Mouse (Mus musculus): Measurements from ENCODE around the gene Pitpna.
"Not testable (repeated sequence)": the region's sequence is repeated elsewhere in the genome, so short reads cannot be mapped to it uniquely, and the experiment has no call there.

The Pitpna gene

GRCm38 (mm10) chr11:75587493-75588284, at the start of gene Pitpna:
Pitpna (plus strand) TSS chr11:75588097.
- peak; percentile 97 to 98 for DNase-seq

DNA sequence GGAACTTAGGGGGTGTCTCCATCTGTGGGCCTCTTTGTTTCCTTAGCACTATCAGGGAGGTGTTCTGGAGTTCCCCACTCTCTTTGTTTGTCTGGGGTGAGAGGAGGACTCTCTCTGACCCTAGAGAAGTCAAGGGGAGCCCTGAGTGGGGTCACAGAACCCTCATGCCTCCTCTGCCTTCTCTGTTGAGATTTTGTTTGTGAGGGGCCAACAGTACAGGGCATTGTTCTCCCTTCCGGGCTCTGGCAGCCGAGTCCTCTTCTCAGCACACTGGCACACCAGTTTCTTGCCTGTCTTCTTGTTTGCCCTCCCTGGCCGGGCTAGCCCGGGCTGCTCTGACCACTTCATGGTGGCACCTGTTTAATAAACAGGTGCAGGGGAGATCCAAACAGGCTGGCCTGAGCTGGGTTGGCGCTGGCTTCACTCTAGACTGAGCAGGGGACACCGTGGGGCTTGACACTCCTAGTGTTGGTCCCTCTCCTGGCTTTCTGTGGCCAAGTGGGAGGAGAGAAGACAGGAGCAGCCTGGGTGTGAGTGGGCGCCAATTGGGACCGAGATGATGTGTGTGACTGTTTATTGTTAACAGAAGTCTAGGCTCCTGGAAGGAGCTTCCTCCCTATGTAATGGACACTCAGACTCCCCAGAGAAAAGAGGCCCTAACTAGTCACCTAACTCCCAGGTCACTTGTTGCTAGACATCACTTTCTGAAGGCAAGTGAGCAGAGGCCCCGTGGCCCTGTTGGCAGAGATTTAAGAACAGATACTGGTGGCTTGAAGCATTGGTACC, 49.5 kb upstream of the Pitpna start:
- no peak for DNase-seq

- DNase-seq, result no peak
Observed at GRCm38 (mm10) chr11:75538970-75539299, 49.0 kb upstream of the Pitpna start.

DNA sequence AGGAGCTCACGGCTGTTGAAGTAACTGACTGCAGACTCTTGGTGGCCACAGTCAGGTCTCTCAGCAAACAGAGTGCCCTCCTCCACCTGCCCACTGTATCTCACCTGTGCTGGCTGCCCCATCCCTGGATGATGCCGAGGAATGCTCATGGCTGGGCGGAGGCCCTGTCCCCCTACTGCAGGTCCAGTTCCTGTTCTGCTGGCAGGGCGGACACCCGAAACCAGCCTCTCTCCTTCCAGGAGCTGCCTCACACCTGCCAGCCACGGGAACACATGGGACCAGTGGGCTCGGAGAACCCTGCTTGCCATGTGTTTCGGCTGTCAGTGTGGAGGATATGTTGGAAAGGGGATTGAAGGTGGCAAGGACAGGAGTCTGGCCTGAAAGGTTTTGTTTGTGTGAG, 47.7 kb upstream of the Pitpna start:
- DNase-seq, result no peak

DNA sequence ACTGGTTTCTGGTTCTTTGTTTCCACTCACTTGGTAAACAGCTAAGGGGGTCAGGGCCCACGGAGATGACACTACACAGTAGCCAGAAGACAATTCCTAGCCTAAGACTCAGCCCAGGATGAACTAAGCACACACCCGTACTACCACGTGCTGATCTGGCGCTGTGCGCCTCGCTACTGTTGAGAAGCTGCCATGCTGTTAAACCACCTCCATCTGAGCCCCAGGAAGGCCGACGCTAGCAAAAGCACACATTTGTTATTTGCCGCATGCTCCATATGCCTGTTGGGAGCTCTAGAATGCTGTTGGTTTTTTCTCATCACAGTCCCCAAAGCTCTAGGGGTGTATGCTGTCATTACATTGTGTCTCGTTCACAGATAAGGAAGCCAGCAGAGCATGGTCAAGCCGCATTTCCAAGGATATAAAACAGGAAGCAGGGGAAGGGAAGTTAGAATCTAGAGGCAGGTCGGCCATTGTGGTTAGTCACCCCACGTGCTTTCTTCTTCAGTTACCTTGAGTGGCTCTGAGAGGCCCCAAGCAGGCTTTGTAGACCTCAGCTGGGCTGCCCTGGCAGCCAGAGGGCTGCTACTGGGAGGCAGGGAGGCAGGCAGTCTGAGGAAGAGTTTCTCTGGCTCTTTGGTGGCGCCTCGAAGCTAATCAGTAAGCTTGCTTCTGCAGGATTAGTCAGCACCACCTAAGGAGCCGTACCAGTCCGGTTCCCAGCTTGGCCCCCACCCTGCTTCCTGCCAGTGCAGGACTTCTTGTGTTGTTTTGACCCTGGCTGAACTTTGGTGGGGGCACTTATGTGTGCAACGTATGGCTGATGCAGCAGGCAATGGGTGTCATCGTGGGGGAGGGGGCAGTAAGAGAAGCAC, 47.0 kb upstream of the Pitpna start:
- peak in 1 of 2 experiments; percentile 43 for DNase-seq

DNA sequence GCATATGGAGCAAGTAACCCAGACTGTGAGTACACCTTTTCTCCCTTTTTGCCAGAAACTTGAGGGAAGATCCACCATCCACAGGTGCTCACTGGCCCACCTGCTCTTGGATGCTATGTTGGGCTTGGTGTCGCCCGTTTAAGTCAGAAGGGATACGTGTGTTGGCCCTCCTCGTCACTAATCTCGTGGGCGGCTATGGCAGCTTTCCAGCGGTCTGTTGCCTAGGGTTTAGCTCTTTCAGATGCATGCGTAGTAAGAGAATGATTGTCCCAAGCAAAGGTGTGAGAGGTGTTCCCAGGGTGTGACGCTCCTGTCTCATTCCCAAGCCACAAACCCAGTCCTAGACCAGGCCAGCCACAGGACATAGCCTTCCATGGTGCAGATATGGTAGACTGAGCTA, 43.2 kb upstream of the Pitpna start:
- DNase-seq, result no peak

DNA sequence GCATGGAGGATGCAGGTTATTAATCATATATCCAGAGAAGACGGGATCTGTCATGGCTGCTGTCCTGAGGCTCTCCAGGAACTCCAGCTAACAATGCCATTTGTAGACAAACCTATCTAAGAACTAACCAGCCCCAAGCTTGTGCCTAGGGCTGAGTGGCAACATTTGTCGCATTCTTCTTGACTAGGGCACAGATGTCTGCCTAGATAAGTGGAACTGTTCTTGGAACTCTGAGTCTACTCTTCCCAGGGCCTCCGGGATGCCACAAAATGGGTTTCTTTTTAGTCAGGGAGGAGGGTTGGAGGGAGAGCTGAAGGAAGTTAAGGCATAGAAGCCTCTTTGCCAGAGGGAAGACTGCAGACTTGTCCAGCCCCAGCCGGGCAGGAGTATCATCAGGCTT, 41.8 kb upstream of the Pitpna start:
- no peak for DNase-seq

- DNase-seq, result no peak
Observed at GRCm38 (mm10) chr11:75549658-75550111, 38.2 kb upstream of the Pitpna start.

DNA sequence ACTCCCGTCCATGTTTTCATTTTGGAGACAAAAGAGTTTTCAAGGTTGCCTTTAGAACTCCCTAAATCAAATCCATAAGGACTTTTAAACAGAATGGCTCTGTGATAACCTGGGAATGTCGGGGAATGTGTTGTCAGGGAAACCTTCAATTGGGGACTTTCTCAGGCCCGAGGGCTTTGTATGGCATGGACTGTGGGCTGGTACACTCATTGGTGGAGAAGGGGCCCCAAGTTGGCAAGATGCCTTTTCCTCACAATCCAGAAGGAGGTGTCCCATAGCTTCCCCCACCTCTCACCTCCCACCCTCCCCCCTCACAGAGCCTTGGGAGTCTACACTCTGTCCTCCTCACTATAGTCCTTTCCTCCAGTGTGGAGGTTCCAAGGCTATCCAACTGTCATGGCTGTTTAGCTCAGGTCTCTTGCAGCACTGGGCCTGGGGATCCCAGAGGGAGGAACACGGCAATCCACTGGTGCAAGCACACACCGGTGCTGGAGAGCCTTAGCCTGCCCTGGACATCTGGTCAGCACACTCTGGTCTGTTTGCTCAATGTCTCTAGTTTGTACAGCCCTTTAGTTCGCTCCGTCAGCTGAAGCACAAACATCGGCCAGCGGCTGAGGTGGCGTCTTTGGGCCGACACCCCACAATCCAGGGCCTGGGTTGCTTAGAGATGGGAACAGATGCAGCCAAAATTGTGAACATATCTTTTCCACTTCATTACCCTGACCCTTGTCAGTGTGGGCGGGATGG, 37.5 kb upstream of the Pitpna start:
- DNase-seq, result no peak

- DNase-seq, result peak in 1 of 2 experiments; percentile 48
Observed at GRCm38 (mm10) chr11:75551321-75551720, 36.6 kb upstream of the Pitpna start.

DNA sequence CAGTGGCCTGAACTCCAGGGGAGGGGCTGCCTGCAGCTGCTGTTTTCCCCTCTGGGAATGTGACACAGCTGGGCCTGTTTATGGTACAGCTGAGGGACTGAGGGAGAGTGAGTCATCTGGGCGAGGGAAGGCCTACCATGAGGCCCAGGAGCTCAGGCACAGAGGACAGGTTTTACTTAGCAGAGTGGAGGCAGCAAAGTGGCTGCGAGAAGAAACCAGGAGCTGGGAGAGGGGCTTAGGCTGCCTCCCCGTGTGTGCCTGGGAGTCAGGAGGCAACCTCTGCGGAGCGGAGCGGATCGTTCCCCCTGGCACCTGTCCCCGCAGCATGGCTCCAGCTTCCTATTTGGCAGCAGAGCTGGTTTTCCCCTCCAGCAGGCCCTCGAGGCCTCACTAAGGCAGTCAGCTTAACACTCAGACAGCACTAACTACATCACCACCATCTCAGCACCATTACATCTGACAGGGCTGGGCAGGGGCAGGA, 35.9 kb upstream of the Pitpna start:
- DNase-seq, result peak; percentile 51 to 55

DNA sequence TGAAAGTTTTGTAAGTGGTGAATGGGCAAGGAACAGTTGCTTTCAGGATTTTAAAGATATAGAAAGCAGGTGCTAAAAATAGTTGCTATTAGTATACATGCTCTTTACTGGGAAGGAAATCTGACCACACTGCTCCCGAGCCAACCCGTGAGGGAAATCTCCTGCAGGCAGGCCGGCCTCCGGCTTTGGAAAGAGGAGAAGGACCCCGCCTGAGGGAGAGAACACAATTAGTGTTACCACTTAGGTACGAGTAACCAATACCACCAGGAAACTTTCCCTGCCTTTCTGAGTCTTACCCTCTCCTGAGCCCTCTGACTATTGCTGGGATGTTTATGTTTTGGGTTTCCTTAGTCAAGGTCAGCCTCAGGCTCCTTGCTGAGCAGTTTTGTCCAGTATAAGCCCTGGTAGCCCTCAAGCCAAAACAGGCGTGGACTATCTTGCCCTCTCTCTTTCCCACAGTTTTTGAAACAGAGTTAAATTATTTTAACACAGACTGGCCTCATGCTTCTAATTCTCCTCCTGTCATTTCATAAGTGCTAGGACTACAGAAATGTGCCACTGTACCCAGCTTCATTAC, 34.9 kb upstream of the Pitpna start:
- DNase-seq, result no peak

GRCm38 (mm10) chr11:75556006-75556405, 31.9 kb upstream of the Pitpna start:
- not testable (repeated sequence) for DNase-seq

- no peak for DNase-seq
Observed at GRCm38 (mm10) chr11:75557142-75557541, 30.8 kb upstream of the Pitpna start.

GRCm38 (mm10) chr11:75558101-75558500, 29.8 kb upstream of the Pitpna start:
- DNase-seq, result peak in 1 of 2 experiments; percentile 20

DNA sequence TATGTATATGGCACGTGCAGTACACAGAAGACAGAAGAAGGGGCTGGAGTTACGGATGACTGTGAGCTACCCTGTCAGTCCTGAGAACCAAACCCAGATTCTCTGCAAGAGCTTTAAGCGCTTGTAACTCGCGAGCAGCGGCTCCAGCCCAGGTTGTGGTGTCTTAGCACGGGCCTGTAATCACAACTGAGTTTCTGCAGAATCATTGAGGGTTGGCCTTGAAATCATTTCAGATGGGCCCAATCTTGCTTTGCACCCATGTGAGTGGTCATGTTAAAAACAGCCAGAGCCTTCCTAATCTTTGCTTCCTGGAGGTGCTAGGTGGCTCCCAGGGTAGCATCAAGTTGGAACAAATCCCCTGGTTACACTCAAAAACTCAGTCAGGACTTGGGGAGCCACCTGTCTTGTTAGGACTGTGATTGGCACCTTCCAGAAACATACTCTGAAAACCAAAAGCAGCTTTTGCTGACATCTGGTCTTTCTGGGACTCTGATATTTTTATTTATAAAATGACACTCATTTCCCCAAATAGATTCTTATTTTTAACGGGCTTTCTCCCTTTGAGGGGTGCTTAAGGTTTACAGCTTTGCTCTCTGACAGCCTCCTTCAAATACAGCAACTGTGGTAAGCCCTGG, 27.9 kb upstream of the Pitpna start:
- no peak for DNase-seq

DNA sequence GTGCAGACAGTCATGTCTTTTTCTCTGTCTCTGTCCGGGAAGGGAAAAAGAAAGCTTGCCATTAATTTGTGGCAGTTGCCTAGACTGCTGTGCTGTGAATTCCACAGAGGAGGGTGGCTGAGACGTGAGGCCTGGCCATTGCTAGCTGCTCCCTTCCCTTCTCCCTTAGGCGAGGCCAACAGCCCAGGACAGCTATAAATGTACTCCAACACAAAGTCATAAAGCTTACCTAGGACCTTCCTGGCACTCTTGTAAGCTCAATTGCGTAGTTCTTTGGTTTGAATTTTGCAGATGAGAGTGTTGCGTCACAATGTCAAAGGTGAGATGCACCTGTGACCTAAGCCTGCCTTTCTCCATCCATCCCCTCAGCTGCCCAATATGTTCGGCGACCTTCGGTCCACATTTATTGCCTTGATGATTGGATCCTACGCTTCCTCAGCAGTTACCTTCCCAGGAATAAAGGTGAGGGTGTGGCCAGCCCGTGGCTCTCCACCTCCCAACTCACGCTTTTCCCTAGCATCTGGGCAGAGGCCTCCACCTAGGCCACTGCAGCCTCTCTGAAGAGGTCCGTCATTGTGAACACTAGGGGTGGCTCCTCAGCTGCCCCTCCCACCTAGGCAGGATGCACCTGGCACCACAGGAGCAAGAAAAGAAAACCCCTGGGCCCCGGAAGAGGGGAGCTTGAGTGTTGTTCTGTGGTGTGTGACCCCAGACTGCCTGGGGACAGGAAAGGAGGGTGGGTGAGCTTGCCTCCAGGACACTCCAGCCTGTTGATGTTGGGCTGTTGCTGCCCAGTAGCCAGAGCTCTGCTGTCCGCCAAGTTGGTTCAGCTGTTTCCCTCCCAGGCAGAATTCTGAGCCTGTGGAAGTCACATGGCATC, 27.1 kb upstream of the Pitpna start:
- DNase-seq, result no peak

GRCm38 (mm10) chr11:75561410-75561791, 26.5 kb upstream of the Pitpna start:
- DNase-seq, result no peak

DNA sequence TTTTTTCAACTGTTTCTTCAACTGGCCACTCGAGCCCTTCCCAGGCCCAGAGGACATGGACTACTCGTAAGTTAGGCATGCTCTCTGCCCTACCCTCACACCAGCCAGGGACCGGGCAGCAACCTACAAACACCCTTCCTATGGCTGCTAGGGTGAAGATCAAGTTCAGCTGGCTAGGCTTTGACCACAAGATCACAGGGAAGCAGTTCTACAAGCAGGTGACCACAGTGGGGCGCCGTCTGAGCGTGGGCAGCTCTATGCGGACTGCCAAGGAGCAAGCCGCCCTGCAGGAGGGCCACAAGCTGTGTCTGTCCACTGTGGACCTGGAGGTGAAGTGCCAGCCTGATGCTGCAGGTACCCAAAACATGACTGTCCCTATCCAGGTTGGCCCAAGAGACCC, 25.1 kb upstream of the Pitpna start:
- no peak for DNase-seq

DNA sequence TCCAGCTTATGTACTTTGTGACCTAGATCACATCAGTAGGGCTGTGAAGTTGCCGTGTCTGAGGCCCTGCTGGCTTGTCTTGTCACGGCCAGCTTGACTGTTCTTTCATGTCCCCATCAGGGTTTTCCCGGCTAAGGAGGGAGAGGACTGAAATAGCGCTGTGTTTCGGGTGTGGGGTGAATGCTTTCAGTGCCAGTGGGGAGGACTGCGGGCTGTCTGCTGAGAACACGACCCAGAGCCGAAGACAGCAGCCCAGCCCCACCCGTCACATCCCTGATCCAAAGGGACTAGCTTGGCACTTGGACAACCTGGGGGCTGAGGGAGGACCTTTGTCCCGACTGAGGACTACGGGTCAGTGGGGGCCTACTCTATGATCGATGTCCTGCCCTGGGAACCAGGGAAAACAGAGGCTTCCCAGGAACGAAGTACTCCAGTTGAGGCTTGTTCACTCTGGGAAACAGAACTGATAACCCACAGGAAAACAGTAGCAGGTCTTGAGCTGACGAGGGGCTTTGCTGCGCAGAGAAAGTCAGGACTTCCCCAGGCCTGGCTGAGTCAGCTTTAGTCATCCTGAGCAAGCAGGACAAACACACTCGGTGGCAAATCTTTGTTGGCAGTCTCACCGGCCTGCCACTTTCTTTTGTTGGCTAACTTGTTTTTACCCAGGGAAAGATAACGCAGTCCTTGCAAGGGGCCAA, 23.9 kb upstream of the Pitpna start:
- DNase-seq, result no peak

Measured in kidney, postnatal 4 days (tissue).